Mouse (Mus musculus) neural tube, embryonic 14.5 days (tissue): ENCODE data around the gene Ydjc. TPM values are rescaled to one million over a fixed set of nuclear protein-coding genes. Genes with fewer than 3 reads are reported as not detected.

Experiments used
- ATAC-seq: fragments of 200-750 bp; cut with Nextera tagmentation; 2 replicates; pipeline ENCODE4 v1.8.0; 2017; ENCODE audit warnings: low read depth, mild to moderate bottlenecking, moderate TSS enrichment, moderate library complexity
- H3K27ac ChIP-seq: fragments of 300-500 bp; sonication (generic); 2 replicates; pipeline ENCODE4 v1.5.1; 2014; ENCODE audit warnings: low read depth, mild to moderate bottlenecking, control low read depth, low read length, moderate library complexity, mixed read lengths
- H3K27me3 ChIP-seq: fragments of 300-500 bp; sonication (generic); 2 replicates; pipeline ENCODE4 v1.6.1; 2014; ENCODE audit warnings: low read length; ENCODE audit not compliant: control insufficient read depth, insufficient read depth
- H3K36me3 ChIP-seq: fragments of 300-500 bp; sonication (generic); 2 replicates; pipeline ENCODE4 v1.6.1; 2014; ENCODE audit warnings: low read length, mixed read lengths; ENCODE audit not compliant: control insufficient read depth, insufficient read depth
- H3K4me1 ChIP-seq: fragments of 300-500 bp; sonication (generic); 2 replicates; pipeline ENCODE4 v1.6.1; 2014; ENCODE audit warnings: low read length; ENCODE audit not compliant: control insufficient read depth, insufficient read depth
- H3K4me2 ChIP-seq: fragments of 300-500 bp; sonication (generic); 2 replicates; pipeline ENCODE4 v1.6.1; 2014; ENCODE audit warnings: mild to moderate bottlenecking, low read depth, low read length, control low read depth
- H3K4me3 ChIP-seq: fragments of 300-500 bp; sonication (generic); 2 replicates; pipeline ENCODE4 v1.5.1; 2014; ENCODE audit warnings: low read depth, low read length, control low read depth, mixed read lengths
- H3K9ac ChIP-seq: fragments of 300-500 bp; sonication (generic); replicated peaks from 2 replicates; pipeline ENCODE4 v1.6.1; 2014; ENCODE audit warnings: low read depth, mild to moderate bottlenecking, control low read depth, low read length, mixed read lengths
- H3K9me3 ChIP-seq: fragments of 300-500 bp; sonication (generic); 2 replicates; pipeline ENCODE4 v1.6.1; 2016; ENCODE audit warnings: low read length; ENCODE audit not compliant: control insufficient read depth
- WGBS: fragments of 180-500 bp; shearing (Covaris S2); extraction: QIAGEN DNeasy Blood & Tissue Kit; methylation state at CpG from one replicate; pipeline ENCODE4 v1.1.7; 2014; 5-methylcytosine and 5-hydroxymethylcytosine counted together
- polyA plus RNA-seq: library from polyadenylated mRNA; unstranded; fragments of >200 nt; fragmentation: Nextera tagmentation; extraction: Ambion mirVana; gene quantifications from 2 replicates; pipeline ENCODE4 v1.2.1, GENCODE M21; 2014

The Ydjc gene
- polyA plus RNA-seq, 1 experiment from 2014 or later, result 51.3 TPM

DNA sequence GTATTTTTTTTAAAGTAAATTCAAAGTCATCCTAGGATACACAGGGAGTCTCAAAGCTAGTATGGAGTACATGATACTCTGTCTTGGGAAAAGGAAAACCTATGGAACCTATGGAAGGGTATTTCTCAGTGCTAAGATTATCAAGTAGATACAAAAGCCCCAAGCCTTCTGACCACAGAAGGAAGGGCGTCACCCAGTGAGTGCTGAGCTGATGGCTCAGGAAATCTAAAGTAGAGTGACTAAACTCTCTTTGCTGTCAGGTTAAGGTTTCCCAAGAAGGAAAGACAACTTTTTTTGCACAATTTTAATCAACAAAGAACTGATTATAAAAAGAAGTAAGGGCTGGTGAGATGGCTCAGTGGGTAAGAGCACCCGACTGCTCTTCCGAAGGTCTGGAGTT lies 35.3 kb downstream of the Ydjc start:
- H3K4me2 ChIP-seq, result no peak overlapping the region
- 96% methylated on average over 3 of the region's 3 CpGs for WGBS
- H3K36me3 ChIP-seq, result peaks cover 4% of the 10 kb centered on the region; the same call in 1 of the 2 replicates

DNA sequence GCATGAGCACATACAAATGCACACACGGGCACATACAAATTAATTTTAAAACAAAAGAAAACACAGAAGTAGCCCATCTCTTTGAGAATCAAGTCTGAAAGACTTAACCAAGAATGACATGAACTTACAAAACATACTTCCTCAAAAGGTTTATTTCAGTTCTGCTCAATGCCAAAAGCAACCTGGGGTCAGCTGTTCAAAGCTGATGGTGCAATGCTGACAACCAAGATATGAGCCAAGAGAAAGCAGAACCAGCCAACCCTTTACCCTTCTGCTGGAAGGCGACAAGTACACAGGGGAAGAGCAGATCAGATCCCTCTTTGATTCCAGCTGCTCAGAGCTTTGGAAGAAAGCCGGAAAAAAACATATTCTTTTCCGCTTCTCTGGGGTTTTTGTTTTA lies 37.0 kb downstream of the Ydjc start:
- no peaks in the 10 kb centered on the region for H3K9me3 ChIP-seq
- H3K27ac ChIP-seq, result no peak overlapping the region
- WGBS, result 92% methylated on average over 4 of the region's 4 CpGs
- H3K4me1 ChIP-seq, result no peaks in the 10 kb centered on the region
- H3K27me3 ChIP-seq, result no peaks in the 10 kb centered on the region
- no peak for ATAC-seq
- H3K4me3 ChIP-seq, result no peak overlapping the region
- H3K9ac ChIP-seq, result no peak overlapping the region
- no peaks in the 10 kb centered on the region for H3K36me3 ChIP-seq
- no peak overlapping the region for H3K4me2 ChIP-seq

More for the DNA sequence above, 35.3 kb downstream of the Ydjc start:
- ATAC-seq, result no peak
- no peaks in the 10 kb centered on the region for H3K4me1 ChIP-seq
- no peak overlapping the region for H3K9ac ChIP-seq
- H3K27ac ChIP-seq, result no peak overlapping the region
- no peaks in the 10 kb centered on the region for H3K27me3 ChIP-seq
- H3K4me3 ChIP-seq, result no peak overlapping the region
- no peaks in the 10 kb centered on the region for H3K9me3 ChIP-seq

GRCm38 (mm10) chr16:17182136-17182535 lies 37.7 kb downstream of the Ydjc start:
- no peaks in the 10 kb centered on the region for H3K4me1 ChIP-seq
- H3K27ac ChIP-seq, result no peak overlapping the region
- WGBS, result 92% methylated on average over 2 of the region's 2 CpGs
- ATAC-seq, result no peak
- no peak overlapping the region for H3K4me3 ChIP-seq
- H3K36me3 ChIP-seq, result no peaks in the 10 kb centered on the region
- no peaks in the 10 kb centered on the region for H3K9me3 ChIP-seq
- H3K4me2 ChIP-seq, result no peak overlapping the region
- no peaks in the 10 kb centered on the region for H3K27me3 ChIP-seq
- H3K9ac ChIP-seq, result no peak overlapping the region

DNA sequence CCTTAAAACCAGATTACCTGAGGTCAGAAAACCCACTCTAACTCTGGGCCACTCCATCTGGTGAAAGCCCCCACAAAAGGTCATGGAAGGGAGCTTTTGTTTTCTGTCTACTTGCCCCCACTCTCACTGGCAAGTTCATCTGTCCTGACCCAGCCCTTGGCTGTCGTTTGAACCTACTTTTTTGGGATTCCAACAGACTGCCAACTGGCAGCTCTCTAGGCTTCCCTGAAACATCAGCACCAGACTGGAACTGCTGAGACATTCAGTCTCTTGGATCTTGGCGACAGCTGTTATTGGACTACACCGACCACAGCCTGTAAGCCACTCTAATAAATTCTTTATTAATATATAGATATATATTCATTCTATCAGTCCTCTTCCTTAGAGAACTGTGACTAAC lies 38.6 kb downstream of the Ydjc start:
- Histone ChIP-seq H3K9ac (no peak overlapping the region), H3K27me3 (no peaks in the 10 kb centered on the region), H3K4me3 (no peak overlapping the region), H3K9me3 (no peaks in the 10 kb centered on the region), H3K36me3 (no peaks in the 10 kb centered on the region), H3K4me1 (no peaks in the 10 kb centered on the region), H3K27ac (no peak overlapping the region), H3K4me2 (no peak overlapping the region)
- 92% methylated on average over 3 of the region's 3 CpGs for WGBS
- no peak for ATAC-seq

DNA sequence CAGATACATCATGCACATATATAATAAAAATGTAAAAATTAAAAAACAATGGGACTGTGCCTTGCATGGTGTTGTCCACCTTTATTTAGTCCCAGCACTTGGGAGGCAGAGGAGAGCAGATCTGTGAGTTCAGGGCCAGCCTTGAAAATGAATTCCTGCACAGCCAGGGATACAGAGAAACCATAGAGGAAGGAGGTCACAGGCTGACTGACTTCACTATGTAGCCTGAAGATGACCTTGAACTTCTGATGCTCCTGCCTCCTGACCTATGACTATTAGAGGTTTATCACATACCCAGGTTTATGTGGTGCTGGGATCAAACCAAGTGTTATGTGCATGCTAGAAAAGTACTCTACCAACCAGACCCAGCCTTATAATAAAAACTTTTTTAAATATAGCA lies 41.1 kb downstream of the Ydjc start:
- no peaks in the 10 kb centered on the region for H3K36me3 ChIP-seq
- no peak overlapping the region for H3K4me2 ChIP-seq
- no peaks in the 10 kb centered on the region for H3K4me1 ChIP-seq
- no peaks in the 10 kb centered on the region for H3K9me3 ChIP-seq
- no peaks in the 10 kb centered on the region for H3K27me3 ChIP-seq
- H3K4me3 ChIP-seq, result no peak overlapping the region
- no peak overlapping the region for H3K27ac ChIP-seq
- no peak for ATAC-seq
- no peak overlapping the region for H3K9ac ChIP-seq

DNA sequence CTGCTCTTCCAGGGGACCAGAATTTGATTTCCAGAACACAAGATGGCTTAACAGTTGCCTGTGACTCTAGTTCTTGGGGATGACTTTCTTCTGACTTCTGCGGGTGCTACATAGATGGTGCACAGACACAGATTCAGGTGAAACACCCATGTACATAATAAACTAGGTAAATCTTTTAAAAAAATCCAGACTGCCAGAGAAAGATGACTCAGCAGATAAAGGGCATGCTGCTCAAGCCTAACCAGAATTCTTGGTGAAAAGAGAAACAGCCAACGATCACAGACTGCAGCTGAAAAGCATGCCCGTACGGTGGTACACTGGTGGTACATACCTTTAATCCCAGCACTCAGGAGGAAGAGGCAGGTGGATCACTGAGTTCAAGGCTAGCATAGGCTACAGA lies 49.4 kb downstream of the Ydjc start:
- WGBS, result 96% methylated on average over 4 of the region's 4 CpGs
- ATAC-seq, result no peak
- H3K4me1 ChIP-seq, result no peaks in the 10 kb centered on the region
- no peaks in the 10 kb centered on the region for H3K9me3 ChIP-seq
- H3K4me2 ChIP-seq, result no peak overlapping the region
- H3K4me3 ChIP-seq, result no peak overlapping the region
- no peak overlapping the region for H3K27ac ChIP-seq
- H3K27me3 ChIP-seq, result no peaks in the 10 kb centered on the region
- no peaks in the 10 kb centered on the region; the same call in 1 of the 2 replicates for H3K36me3 ChIP-seq
- no peak overlapping the region for H3K9ac ChIP-seq

GRCm38 (mm10) chr16:17200121-17200952 lies 55.9 kb downstream of the Ydjc start:
- peak overlapping the region; percentile 67 for H3K4me2 ChIP-seq
- H3K4me1 ChIP-seq, result peaks cover 11% of the 10 kb centered on the region
- peak overlapping the region; percentile 97 for H3K4me3 ChIP-seq
- no peaks in the 10 kb centered on the region for H3K36me3 ChIP-seq
- H3K27me3 ChIP-seq, result no peaks in the 10 kb centered on the region
- H3K9me3 ChIP-seq, result no peaks in the 10 kb centered on the region
- peak overlapping the region; percentile 98 for H3K9ac ChIP-seq
- WGBS, result 10% methylated on average over 24 of the region's 24 CpGs
- H3K27ac ChIP-seq, result no peak overlapping the region
- 0 out of 2 replicates have a peak, but pooled peaks have one; percentile 3 for ATAC-seq

DNA sequence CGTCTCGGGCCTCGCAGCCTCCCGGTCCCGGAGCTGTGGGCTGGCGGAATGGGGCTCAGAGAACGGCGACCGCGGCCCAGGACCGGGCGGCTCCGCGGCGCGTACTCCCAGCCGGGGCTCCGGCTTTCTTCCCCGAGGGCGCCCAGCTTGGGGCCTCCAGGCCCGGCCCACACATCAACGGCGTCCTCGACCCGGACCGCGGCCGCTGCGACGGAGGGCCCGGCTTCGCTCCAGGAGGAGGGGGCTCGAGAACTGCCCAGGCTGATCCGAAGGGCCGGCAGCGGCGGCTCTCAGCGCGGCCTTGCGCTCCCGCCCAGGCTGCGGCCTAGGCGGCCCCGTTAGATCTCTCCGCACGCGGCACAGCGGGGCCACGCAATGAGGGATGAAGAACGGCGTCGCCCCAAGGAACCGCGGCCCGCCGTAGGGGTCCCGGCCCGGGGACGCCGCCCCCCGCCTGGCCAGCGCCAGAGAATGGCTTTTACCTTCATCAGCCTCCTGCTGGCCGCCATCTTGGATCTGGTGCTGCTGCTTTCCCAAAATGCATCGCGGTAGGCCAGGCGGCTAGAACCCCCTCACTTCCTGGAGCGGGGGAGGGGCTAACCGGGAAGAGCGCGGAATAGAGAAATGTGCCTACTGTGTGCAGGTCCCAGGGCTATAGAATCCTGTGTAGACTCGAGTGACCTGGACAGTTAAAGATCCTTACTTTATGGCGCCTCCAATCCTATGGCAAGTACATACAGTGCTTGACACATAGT lies 56.7 kb downstream of the Ydjc start:
- H3K27ac ChIP-seq, result peak overlapping the region; percentile 82
- peak overlapping the region; percentile 98 for H3K9ac ChIP-seq
- 0% methylated on average over 64 of the region's 72 CpGs for WGBS
- ATAC-seq, result peak; percentile 86
- peak overlapping the region; percentile 97 for H3K4me3 ChIP-seq
- no peaks in the 10 kb centered on the region for H3K36me3 ChIP-seq
- peaks cover 11% of the 10 kb centered on the region for H3K4me1 ChIP-seq
- H3K9me3 ChIP-seq, result no peaks in the 10 kb centered on the region
- no peaks in the 10 kb centered on the region for H3K27me3 ChIP-seq
- H3K4me2 ChIP-seq, result peak overlapping the region; percentile 67

- ATAC-seq, result peak; percentile 49; the same call in 1 of the 2 replicates
- 69% methylated on average over 2 of the region's 2 CpGs for WGBS
- H3K4me1 ChIP-seq, result peaks cover 11% of the 10 kb centered on the region
- H3K9me3 ChIP-seq, result no peaks in the 10 kb centered on the region
- no peaks in the 10 kb centered on the region for H3K27me3 ChIP-seq
- H3K4me2 ChIP-seq, result no peak overlapping the region
- H3K27ac ChIP-seq, result no peak overlapping the region
- H3K4me3 ChIP-seq, result no peak overlapping the region
- H3K9ac ChIP-seq, result no peak overlapping the region
- H3K36me3 ChIP-seq, result no peaks in the 10 kb centered on the region
Observed at GRCm38 (mm10) chr16:17201977-17202376, 57.6 kb downstream of the Ydjc start.
